Mouse (Mus musculus) kidney, adult 2 months (tissue): Measurements from ENCODE around the gene Agl.

ENCODE experiments used
- CTCF ChIP-seq: fragments of 200-500 bp; conservative IDR thresholded peaks from 2 replicates; pipeline ENCODE4 v1.5.1; 2011; ENCODE audit warnings: low read depth, mild to moderate bottlenecking, control low read depth, low read length, moderate library complexity, mixed read lengths; ENCODE audit not compliant: insufficient read depth, insufficient read length
- POLR2A ChIP-seq: fragments of 200-500 bp; IDR thresholded peaks from one replicate; pipeline ENCODE4 v1.6.1; 2011; ENCODE audit warnings: low read depth, low read length, control low read depth

- TF ChIP-seq CTCF, result no peak
- TF ChIP-seq POLR2A, result no peak
Measured at GRCm38 (mm10) chr3:116788851-116789250, 19.1 kb downstream of the Agl start.
